Mouse (Mus musculus): ENCODE measurements around the gene Zbtb32.

Gene Zbtb32

GRCm38 (mm10) chr7:30598786-30599185, at the start of gene Zbtb32:
Zbtb32 (minus strand) TSS chr7:30598909.
- no peak for DNase-seq

GRCm38 (mm10) chr7:30639083-30639482, 40.4 kb upstream of the Zbtb32 start:
- DNase-seq, result no peak

- no peak for DNase-seq
These were observed 37.7 kb upstream of the Zbtb32 start for GRCm38 (mm10) chr7:30636395-30636794.

- no peak for DNase-seq
These were observed 37.0 kb upstream of the Zbtb32 start, which contains the start of gene Etv2 for GRCm38 (mm10) chr7:30635752-30636151. Etv2 (minus strand) TSS chr7:30635852.

- peak; percentile 50 for DNase-seq
These were observed 35.9 kb upstream of the Zbtb32 start for GRCm38 (mm10) chr7:30634621-30635020.

GRCm38 (mm10) chr7:30633762-30634412, 35.2 kb upstream of the Zbtb32 start:
- no peak for DNase-seq

DNA sequence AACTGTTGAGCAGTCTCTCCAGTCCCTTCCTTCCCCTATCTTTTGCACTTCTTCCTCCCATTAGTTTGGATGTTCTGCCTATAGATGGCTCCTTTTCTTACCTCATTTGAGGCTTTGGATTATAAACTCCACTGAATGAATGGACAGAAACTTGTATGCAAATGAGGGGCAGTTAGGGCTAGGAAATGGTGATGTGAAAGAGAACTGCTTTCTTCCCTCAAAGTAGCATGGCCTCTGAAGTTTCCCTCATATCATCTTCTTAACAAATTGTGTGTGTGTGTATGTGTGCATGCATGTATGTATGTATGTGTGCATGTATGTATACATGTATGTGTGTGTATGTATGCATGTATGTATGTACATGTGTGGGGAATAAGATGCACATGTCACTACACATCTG, 30.3 kb upstream of the Zbtb32 start:
- DNase-seq, result no peak

DNA sequence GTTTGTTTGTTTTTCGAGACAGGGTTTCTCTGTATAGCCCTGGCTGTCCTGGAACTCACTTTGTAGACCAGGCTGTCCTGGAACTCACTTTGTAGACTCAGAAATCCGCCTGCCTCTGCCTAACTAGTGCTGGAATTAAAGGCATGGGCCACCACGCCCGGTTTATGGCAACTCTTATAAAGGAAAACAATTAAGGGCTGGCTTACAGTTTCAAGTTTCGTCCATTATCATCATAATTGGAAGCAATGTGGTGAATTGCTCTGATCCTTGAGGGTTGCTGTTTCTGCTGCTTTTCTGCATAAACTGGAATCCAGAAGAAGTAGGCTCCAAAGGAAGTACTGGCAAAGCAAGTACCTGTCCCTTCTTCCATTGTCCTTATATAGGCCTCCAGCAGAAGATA, 27.9 kb upstream of the Zbtb32 start:
- no peak for DNase-seq

DNA sequence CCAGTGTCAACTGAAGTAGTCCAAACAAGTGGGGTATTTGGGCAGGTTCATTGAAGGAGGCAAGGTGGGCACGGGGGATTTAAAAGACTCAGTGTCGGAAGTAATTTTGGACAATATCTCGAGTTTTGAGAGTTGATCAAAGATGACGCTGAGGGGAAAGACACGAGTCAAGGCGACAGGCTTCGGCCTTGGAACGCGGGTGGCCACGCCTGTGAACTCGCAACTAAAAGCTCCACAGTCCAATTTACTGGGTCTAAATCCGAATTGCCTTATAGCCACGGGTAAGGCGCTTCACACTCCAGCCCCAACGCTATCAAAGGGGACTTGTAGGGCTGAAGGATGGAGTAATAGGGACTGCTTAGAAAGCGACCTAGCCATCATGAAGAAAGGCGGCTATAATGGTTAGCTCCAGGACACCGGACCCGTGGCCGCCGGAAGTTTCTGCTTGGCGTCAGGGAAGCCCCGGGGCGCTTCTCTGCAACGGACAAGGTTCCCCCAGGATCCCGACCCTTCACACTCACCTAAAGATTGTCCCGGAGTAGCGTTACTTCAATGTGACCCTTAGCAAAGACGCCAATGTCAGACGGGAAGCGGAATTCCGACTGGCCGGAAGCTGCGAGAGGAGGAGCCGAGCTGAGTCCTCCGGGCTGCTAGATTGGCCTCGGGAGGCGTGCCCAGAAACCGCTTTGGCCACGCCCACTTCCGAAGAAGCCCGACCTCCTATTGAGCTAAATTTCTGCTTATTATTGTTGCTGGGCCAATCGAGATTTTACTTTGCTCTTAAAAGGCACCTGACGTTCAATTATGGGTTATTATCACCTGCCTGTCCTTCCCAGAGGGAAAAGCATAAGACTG, 27.0 kb upstream of the Zbtb32 start, which contains the start of gene Cox6b1:
Cox6b1 (minus strand) TSS at position 622 of the 855 bp plus-strand sequence.
- DNase-seq, result peak; percentile 91

- DNase-seq, result peak; percentile 41
These were observed 20.5 kb upstream of the Zbtb32 start for GRCm38 (mm10) chr7:30619202-30619601.

DNA sequence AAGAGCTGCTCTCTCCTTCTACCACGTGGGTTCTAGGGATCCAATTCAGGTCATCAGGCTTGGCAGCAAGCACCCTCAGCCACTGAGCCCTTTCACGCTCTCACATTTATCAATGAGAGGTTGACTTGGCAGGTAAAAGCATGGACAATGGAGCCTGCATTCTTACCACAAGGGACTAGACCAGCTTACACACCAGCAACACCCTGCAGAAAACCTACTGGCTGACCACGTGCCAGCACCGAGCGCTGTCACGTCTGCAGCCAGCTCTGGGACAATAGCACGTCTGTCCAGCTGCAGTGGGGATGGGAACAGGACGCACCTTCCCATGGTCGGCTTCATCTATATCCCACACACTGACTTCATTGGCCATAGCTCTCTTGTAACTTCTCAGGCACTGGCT, 19.9 kb upstream of the Zbtb32 start:
- DNase-seq, result no peak

DNA sequence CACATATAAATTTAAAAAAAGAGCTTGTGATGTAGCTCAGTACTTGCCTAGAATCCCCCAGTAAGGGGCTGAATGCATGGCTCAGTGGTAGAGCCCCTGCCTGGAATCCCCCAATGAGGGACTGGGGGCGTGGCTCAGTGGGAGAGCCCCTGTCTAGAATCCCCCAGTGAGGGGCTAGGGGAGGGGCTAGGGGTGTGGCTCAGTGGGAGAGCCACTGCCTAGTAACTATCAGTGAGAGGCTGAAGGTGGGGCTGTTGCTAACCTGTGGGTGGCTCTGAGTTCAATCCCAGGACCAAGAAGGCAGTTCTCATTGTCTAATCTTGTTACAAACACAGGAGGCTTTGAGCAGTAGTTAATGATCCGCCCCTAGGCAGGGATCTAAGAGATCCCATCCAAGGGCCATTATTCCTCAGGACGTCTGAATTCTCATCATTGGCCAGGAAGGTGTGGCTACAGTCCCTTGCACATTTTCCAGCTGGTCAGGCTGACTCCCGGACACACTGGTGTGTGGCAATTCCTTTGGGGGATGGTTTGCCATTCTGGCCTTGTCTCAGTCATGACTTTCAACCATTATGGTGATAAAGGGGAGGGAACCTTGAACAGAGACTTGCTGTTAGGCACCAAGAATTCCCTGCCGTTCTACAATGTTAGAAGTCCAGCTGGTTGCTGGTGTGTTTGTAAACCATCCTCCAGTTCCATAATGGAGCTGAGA, 16.5 kb upstream of the Zbtb32 start:
- no peak for DNase-seq

GRCm38 (mm10) chr7:30614454-30614853, 15.7 kb upstream of the Zbtb32 start:
- peak; percentile 26 for DNase-seq

DNA sequence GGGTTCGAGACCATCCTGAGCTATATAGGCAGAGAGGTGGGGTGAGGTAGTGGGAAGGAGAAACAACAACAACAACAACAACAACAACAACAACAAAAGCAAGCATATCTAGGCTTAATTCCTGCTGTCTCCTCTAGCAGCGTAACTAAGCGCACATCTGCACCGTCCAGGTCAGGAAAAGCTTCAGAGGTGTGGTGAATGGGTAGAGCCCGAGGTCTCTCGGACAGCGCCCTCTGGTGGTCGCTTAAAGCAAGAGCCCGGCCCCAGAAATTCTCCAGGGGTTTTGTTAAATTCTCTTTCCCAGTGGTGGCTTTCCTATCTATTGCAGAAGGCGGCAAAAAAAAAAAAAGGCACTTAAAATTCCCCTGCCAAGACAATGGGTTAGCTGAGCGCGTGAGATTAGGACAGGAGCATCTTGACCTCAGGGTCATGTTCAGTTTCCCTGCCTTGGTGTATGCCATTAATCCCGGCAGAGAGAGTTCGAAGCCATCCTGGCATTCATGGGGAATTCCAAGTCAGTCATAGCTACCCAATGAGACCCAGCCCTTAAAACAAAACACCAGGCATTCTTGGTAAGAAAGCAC, 14.9 kb upstream of the Zbtb32 start:
- peak; percentile 76 for DNase-seq

- no peak for DNase-seq
These were observed 14.1 kb upstream of the Zbtb32 start, which contains the start of gene Upk1a for GRCm38 (mm10) chr7:30612654-30613402. Upk1a (minus strand) TSS chr7:30612847.

DNA sequence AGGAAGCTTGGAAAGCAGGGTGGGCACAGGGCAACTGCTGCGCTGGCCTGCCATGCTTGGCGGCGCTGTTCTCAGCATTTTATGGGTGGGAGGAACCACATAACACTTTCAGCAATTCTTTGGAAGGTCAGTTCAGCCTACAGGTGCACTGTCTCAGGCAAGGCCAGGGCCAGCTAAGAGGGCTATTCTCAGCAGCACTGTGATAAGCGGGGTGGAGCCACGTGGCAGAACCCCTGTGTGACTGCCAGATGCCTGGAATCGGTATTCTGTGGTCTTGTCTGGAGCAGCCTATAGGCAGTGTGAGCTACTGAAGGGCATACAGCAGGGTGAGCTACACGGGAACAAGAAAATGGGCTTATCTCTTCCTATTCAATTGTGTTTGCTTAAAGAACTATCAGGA, 11.3 kb upstream of the Zbtb32 start:
- DNase-seq, result no peak

DNA sequence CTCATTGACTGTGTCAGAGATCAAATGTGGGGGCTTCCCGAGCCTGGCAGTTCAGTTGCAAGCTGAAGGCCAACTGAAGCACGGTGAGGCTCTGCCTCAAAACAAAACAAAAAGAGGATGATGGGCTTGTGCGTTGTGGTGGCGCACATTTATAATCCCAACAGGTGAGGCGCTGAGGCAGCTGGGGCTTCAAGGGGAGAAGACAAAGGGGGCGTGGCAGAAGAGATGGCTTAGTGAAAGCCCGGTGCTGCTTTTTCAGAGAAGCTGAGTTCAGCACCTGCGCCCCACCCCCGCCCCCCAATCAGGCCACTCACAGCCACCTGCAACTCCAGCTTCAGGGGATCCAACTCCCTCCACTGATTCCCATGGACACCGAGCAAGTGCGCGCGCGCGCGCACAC, 9.8 kb upstream of the Zbtb32 start:
- no peak for DNase-seq

GRCm38 (mm10) chr7:30607706-30608309, 9.1 kb upstream of the Zbtb32 start:
- peak; percentile 87 for DNase-seq

- no peak for DNase-seq
These were observed 6.2 kb upstream of the Zbtb32 start for GRCm38 (mm10) chr7:30604944-30605343.

DNA sequence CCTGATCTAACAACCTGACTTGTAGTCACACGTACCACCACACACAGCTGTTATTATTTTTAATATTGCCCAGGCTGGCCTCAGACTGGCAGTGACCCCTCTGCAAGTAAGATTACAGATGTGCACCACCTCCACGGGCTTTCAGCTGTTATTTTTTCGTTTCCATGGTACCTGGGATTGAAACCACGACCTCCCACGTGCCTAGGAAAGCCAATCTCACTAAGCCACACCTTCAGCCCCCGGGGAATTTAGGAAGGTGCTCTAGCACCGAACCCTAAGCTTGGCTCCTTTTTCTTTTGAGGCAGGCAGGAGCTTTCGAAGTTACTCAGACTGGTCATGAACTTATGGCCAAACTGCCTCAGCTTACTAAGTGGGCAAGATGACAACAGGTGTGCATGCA, 5.7 kb upstream of the Zbtb32 start:
- no peak for DNase-seq

- DNase-seq, result peak; percentile 88
These were observed 3.9 kb upstream of the Zbtb32 start for GRCm38 (mm10) chr7:30602583-30602982.

- DNase-seq, result peak; percentile 84
These were observed 1.9 kb upstream of the Zbtb32 start for GRCm38 (mm10) chr7:30600651-30601050.
